Mouse (Mus musculus): ENCODE results near the gene Ccdc9.
A peak's percentile ranks its signal among the peaks of the same experiment; 100 is the strongest.
"Not testable (repeated sequence)": the region's sequence is repeated elsewhere in the genome, so short reads cannot be mapped to it uniquely, and the experiment has no call there.

Gene Ccdc9

DNA sequence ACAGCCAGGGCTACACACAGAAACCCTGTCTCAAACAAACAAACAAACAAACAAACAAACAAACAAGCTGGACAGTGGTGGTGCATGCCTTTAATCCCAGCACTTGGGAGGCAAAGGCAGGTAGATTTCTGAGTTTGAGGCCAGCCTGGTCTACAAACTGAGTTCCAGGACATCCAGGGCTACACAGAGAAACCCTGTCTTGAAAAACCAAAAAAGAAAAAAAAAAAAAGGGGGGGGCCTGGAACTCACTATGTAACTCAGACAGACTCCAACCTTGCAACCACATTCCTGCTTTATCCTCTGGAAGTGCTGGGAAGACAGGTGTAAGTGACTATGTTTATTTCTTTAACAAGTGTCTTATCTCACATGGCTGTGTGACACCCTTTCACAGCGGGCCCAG is 21.5 kb upstream of the Ccdc9 start, which contains the start of gene Bbc3:
Bbc3 (plus strand) TSS at position 301 of the 400 bp plus-strand sequence.
- not testable (repeated sequence) for DNase-seq (ENCODE audit: low spot score)

DNA sequence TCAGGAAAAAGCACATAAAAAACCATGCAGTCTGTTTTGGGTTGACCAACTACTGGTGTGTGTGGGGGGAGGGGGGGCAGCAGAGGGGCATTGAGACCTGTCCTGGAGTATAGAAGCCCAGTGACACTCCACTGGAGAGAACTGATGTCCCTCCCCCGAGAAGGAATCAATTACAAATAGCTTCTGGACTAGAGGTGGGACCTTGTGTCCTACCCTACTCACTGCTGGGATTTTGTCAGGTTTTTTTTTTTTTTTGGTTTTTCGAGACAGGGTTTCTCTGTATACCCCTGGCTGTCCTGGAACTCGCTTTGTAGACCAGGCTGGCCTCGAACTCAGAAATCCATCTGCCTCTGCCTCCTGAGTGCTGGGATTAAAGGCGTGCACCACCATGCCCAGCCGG is 20.5 kb upstream of the Ccdc9 start:
- not testable (repeated sequence) for DNase-seq (ENCODE audit: low spot score)

DNA sequence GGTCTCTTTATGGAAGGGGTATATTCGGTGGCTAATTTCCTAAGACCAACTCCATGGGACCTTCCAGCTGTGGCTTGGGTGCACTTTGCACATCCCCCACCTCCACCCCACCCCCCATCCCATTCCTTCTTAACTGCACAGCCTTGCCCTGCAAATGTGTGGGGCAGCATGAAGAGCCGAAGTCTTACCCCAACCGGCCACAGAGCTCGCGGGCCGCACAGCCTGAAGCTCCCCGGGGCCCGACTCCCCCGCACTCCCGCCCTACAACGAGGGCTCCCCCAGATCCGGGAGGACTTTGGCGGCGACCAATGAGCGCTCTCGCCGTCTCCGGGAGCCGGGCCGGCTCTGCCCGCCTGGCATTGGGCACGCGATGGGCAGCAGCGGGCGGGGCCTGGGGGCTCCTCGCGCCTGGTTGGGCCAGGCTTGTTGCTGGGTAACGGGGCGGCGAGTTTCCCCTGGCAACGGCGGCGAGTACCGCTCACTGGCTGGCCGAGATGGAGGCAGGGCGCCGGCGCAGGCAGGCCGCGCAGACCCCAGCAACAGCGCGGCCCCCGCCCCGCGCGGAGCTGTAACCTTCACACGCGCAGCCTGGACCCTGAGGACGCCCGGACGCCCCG is 12.9 kb upstream of the Ccdc9 start:
- DNase-seq (ENCODE audit: low spot score) = peak; percentile 92

DNA sequence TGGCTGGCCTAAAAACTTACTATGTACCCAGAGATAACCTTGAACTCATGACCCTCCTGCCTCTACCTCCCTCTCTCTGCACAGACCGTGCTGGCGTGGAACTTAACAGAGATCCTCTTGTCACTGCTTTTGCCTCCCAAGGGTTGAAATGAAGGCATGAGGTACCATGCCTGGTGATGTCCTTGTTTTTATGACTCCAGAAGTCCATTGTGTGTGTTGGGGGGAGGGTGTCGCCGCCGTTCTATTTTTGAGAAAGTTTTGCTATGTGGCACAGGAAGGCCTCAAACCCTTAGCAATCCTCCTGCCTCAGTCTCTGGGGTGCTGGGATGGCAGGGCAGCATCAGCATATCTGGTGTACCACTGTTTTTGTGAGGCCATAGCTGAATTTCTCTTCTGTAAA is 12.3 kb upstream of the Ccdc9 start:
- DNase-seq (ENCODE audit: low spot score) = no peak

DNA sequence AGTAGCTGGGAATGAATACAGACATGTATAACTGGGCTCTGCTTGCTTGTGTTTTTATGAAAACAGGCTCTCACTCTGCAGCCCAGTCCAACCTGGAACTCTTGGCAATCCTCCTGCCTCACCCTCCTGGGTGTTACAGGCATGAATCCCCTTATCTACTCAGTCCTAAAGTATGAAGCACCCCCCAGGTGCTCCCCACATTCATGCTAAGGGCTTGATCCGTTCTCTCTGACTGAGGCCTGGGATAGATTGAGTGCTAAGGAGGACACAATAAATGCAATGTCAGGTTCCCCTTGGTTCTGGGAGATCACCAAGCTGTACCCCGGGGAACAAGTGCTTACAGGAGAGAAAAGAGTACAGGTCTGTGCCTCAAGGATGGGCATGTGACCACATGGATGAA is 11.0 kb upstream of the Ccdc9 start:
- no peak for DNase-seq (ENCODE audit: low spot score)

DNA sequence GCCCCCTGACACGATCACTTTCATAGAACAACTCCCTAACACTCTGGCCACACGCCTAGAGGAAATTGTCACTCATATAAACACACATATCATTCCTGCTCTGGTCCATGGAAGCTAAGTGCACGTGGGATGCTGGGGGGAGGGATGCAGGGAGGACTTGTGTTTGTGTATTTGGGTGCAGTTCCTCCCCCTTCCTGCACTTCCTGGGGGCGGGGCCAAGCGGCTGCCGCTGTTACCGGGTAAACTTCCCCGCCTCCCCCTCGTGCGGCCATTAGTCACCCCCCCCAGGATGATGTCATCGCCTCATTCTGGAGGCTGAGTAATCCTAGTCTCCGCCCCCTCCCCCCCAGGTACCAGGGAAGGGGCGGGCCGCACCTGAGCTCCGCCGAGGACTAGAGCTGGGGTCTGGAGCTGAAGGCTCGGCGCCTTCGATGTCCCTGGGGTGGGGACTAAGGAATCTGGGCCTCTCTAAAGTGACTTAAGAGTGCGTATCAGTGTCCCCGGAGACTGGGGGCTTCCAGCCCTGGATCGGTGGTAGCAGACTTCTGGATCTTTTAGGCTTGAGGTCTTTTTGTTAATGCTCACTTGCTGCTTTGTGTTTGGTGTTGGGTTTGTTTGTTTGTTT is 10.3 kb upstream of the Ccdc9 start:
- DNase-seq (ENCODE audit: low spot score) = peak; percentile 77

DNA sequence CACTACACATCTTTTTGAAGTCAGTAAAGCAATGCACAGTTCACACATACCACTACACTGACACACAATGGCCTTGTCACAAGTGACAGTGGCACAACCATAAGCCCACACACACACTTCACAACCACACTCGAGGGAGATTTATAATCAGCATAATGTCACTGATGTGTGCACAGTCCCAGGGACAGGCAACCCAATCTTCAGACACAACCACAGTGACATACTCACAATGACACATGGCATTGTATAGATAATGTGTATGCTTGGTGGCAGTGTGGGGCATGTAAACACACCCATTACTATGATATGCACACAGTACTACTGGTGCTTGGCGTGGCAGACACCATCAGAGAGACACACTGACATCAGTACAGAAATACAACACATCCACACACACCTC is 9.6 kb upstream of the Ccdc9 start:
- DNase-seq (ENCODE audit: low spot score) = no peak

DNA sequence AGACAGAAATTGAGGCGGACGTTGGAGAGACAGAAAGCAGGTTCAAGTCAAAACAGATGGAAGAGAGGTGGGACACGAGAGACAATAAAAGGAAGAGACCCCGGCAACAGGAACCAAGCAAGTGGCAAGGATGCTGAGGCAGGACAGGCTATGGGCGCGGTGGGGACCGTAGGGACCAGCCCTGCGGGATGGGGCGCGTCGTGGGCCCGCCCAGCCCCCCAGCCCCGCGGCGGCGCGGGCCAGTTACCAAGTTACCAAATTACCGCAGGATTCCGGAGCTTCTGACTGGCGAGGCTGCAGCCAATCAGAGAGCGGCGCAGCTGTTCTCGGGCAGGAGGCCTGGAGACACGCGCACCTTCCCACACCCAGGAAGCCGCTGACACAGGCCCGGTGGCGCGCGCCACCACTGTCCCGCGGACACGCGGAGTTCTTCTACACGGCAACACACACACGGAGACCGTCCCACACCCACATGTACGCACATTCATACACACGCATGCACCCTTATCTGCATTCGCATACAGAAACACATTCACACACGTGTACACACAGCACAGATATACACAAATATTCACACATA is 8.8 kb upstream of the Ccdc9 start:
- DNase-seq (ENCODE audit: low spot score) = peak; percentile 77

DNA sequence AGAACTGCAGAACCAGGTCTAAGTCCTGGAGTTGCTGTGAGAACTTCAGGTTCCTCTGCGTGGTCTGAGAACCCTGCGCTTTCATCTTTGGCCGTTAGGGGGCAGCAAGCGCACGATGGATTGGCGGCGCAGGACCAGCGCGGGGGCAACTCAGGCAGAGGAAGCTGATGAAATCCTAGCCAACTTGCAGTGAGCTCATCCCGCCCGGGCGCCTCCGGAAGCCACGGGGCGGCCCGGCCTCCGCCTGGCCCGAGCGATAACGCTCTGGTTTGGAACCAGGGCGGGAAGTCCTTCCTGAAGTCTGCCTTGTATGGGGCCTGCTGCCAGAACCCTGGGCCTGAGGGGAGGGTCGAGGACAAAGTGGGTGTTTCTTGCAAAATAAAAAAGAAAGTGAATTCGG is 8.2 kb upstream of the Ccdc9 start:
- DNase-seq (ENCODE audit: low spot score) = peak; percentile 96

DNA sequence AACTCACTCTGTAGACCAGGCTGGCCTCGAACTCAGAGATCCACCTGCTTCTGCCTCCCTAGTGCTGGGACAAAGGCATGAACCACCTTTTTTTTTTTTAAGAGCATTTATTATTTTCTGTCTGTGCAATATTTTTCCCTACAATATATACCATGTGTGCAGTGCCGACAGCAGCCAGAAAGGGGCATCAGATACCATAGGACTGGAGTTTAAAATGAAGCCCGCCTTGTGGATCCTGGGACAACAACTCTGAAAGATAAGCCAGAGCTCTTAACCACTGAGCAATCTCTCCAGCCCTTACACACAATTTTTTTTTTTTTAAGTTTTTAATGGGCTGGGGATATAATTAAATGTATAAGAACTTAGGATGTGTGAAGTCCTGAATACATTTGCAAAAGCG is 7.8 kb upstream of the Ccdc9 start:
- DNase-seq (ENCODE audit: low spot score) = peak; percentile 69

DNA sequence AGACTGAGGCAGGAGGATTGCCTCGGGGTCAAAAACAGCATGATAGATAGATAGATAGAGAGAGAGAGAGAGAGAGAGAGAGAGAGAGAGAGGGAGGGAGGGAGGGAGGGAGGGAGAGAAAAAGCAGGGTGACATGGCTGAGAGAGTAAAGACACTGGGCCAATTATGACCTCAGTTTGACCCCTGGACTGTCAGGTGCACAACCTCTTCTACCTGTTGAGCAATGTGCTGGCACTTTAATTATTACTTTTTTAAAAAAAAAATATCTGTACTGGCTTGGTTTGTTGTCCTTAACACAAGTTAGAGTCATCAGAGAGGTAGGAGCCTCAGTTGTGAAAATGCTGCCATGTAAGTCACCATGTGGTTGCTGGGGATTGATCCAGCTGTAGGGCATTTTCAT is 1.2 kb upstream of the Ccdc9 start:
- no peak for DNase-seq (ENCODE audit: low spot score)

DNA sequence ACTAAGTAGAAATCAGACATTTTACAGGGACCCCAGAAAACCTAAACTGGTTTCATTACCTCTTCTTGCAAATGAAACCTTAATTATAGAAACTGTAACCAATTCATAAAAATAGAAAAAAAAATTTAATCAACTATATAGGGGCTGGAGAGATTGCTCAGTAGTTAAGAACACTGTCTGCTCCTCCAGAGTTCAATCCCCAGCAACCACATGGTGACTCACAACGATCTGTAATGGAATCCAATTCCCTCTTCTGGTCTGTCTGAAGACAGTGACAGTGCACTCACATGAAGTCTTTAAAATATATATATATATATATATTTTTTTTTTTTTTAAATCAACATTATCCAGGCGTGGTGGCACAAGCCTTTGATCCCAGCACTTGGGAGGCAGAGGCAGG is 421 bp upstream of the Ccdc9 start:
- DNase-seq (ENCODE audit: low spot score) = no peak

DNA sequence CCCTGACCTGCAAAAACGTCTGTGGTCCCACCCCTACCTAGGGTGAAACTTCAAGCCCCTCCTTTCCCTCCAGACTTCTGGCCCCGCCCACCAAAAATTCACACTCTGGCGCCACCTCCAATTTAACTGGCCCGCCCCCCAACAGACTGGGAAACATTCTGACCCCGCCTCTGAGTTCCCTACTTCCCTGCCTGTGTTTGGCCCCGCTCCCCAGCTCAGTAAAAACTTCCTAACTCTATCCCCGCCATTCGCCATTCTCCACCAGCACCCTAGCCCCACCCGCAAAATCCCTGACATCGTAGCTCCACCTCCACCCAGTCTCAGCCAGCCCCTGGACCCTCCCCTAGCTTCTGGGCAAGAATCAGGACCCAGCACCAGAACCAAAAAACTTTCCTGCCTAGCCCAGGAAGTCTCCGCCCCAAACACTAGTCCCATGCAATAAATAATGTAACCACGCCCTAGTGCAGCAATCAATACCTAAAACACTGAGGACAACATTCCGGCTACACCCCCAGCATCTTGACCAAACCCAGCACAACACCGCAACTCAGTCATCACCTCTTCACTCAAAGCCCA is 1.1 kb downstream of the Ccdc9 start:
- peak; percentile 53 for DNase-seq (ENCODE audit: low spot score)

DNA sequence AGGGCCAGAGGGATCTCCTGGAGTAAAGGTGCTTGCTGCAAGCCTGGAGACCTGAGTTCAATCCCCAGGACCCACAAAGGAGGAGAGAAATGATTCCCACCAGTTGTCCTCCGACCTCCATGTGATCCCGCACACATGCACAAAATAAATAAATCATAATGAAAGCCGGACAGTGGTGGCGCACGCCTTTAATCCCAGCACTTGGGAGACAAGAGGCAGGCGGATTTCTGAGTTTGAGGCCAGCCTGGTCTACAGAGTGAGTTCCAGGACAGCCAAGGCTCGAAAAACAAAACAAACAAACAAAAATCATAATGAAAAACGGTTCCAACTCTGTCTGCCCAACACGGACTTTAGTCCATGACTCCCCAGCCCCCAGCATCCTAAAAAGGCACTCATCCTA is 1.7 kb downstream of the Ccdc9 start:
- no peak for DNase-seq (ENCODE audit: low spot score)

DNA sequence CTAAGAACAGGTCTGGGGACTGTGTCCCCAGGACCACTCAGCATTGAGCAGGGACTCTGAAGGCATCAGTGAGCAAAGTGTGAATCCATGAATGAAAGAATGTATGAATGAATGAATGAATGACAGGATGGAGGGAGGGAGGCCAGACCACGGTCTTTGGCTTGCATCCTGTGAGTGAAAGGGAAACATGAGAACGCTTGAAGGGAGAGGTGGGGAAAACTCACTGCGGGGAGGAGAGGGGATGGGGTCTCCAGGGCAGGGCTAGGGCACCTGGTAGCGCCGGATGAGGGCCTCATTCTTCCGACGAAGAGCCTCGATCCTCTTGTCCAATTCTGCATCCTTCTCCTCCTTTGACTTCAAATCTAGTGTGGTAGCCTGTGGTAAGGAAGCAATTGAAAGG is 2.6 kb downstream of the Ccdc9 start:
- DNase-seq (ENCODE audit: low spot score) = no peak

DNA sequence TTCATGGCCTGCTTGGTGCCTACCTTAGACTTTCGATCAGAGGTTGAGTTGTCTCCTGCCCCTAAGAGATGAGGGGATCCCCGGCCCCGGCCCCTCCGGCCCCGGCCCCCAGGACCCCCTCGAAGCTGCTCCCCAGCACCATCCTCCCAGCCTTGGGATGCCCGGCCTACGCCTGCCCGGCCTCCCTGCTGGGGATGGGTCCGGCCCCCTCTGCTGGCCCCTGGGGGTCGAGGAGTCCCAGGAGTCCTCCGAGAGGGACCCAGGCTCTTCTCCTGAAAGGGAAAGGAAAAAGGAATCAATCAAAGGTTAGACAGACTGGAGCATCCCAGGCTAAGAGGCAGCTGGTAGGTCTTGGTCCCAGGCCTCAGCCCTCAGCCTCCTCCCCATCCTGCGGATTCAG is 4.3 kb downstream of the Ccdc9 start:
- DNase-seq (ENCODE audit: low spot score) = no peak

DNA sequence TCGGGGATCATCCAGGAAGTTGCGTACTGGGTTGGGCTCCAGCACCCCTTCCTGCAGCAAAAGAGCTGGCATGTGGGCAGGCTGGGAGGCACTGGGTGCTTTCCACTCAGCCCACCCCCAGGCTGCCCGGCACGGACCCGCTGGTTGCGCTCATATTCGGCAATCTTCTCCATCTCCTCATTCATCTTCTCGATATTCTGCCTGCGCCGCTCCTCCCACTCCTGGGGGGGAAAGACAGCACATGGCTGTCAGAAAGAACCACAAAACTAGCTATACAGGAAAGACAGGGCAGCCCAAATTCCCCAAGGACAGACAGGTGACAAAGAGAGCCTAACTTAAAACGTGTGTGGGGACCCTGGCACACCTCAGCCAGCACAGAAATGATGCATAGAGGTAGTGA is 5.9 kb downstream of the Ccdc9 start:
- no peak for DNase-seq (ENCODE audit: low spot score)

DNA sequence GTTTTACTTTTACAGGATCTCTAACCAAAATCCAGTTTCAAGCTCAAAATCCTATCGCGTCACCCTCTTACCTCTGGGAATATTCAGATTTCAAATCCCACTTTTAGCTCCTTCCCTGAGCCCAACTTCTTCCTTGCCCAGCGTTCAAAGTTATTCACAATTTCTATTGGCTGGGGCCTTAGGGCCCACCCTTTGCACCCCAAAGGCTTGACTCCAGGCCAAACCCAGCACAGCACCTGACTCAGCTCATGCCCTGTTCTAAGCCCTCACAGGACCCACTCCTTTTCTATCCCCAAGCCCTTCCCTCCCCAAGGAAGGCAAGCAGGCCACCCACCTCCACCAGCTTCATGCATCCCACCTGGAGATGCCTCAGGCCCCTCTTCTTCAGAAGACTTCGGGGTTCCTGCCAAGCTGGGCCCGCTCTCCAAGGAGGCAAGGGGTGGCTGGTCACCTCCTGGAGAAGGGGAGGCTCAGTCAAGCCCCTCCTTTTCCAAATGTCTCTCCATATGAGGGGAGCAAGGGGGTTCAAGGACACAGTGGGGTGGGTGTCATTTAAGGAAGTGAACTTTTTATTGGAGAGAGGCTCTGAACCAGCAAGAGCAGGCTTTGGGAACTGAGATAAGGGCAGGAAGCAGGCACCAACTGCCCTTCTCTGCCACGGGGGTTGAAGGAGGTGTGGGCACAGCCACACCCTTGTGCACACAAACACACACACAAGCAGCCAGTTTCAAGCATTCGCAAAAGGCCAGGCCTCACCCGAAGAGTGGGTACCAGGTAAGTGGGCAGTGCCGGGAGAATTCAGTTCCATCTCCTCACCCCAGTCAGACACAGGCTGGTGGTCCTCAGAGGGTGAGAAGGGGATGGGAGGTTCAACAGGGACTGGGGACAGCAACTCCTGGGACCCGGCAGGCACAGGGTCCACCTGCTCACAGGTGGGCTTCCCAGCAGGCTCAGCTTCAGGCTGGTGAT is 11.4 kb downstream of the Ccdc9 start:
- no peak for DNase-seq (ENCODE audit: low spot score)

DNA sequence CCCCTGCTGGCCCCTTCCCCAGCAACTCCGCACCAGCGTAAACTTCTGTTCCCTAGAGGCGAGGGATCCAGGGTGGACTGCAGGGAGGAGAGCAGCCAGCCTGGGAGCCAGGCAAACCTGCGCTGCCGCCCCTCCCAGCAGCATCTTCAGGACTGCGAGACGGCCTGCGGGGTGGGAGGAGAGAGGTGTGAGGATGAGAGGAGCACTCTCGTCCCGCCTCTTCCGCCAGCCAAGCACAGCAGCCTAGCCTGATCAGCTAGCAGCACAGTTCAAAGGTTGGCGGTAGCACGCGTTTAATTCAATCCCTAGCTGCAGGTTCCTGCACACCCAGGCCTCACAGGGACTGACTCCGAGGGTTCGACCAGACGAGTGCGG is 12.8 kb downstream of the Ccdc9 start:
- DNase-seq (ENCODE audit: low spot score) = no peak

DNA sequence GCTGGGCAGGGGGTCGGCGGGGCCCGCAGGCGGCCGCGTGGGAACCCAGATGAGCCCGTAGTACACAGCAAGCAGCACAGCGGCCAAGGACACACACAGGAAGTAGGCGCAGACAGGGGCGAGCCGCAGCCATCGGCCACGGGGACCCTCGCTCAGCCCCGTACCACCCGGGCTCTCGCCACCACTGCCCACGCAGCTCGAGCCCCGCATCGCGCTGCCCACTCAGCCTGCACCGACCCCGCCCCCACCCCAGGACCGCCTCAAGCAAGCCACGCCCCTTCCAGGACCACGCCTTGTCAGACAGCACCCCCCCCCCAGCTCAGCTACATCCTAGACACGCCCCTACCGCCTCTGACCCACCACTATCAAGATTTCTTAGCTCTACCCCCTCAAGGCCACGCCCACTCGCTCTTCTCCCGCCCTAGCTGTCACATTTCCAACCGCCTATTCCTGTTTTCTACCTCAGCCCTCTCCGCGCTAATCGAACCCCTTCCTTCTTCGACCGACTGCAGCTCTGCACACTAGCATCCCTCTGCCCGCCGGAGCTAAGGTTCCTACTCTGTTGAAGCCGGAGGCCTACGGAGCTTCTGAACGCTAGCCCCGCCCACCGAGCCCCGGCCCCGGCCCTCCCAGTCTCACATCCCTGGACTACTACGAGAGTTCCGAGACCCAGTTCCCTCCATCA is 13.4 kb downstream of the Ccdc9 start, which contains the start of gene Inafm1:
Inafm1 (minus strand) TSS at position 537 of the 685 bp plus-strand sequence.
- peak; percentile 95 for DNase-seq (ENCODE audit: low spot score)

DNA sequence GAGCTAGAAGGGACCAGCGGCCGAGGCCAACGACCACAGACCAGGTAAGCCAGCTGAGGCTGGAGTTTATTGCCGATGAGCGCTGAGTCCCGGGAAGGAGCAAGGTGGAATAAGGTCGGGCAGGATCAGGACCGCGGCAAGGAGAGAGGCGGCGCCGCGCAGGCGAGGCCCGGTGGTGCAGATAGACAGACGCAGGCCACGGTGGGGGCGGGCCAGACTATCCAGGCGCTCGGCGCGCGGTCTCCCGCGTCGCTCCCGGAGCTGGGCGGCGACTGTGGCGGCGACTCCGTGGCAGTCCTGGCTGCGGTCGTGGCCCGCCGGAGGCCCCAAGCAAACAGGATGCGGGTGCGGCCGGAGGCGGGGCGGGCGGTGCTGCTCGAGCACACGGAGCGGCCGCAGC is 13.9 kb downstream of the Ccdc9 start:
- DNase-seq (ENCODE audit: low spot score) = peak; percentile 73

DNA sequence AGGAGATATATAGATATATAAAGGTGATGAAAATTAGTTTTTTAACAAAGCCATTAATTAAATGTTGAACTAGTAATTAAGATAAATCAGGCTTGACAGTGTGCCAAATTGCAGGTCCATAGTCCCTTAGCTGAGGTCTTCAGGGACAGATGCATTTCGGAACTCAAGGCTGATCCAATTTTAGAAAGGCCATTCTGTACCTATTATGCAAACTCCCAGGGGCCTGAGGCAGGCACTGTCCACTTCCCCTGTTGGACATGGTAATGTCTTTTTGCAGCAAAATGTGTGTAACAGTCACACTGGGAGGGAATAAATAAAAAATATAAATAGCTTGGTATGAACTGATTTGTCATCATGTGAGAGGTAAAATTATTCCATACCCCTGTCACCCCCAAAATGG is 15.5 kb downstream of the Ccdc9 start:
- no peak for DNase-seq (ENCODE audit: low spot score)
